Comparison of ENCODE assay signal across 8 mouse cellular contexts in the genomic region with DNA sequence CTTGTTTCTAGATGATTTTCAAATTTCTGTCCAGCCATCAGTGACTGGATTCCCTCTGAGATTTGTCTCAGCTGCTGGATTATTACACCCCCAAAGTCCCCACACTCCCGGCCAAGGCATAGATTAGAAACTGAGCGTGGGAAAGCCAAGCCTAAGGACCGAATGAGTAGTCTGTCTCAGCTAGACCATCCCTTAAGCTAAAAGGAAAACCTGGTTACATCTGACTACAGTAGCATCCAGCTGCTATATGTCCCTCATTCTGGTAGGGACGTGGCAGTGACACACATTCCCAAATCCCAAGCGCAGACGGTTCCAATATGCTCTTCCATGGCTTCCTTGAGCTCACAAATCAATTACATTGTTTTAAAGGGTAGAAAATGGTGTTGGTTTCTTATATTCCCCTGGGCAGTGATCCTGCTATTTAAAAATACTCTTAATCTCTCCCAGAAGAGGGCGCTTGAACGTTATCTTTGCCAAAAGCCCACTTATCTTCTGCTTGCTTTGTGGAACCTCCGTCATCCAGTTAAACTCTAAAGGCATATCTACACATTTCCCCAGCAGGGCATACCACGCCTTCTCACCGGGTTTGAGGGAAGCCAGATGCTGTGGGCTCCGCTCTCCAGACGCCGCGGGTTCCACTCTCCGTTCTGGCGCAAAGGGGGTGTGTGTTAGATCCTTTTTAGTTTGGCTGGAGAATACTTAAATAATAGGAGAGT. TPM values are rescaled to one million over a fixed set of nuclear protein-coding genes. Genes with fewer than 3 reads are reported as not detected.
A peak's percentile ranks its signal among the peaks of the same experiment; 100 is the strongest.
DNase-seq lines count a peak whose midpoint lies in the region; ATAC-seq and TF ChIP-seq lines count a peak whose summit lies in the region.

No protein-coding gene starts in this region.

- H3K27me3 ChIP-seq in midbrain, embryonic 11.5 days (ENCODE audit: control insufficient read depth, insufficient read depth, low read length), result no peaks in the 10 kb centered on the region
- H3K27me3 ChIP-seq in midbrain, embryonic 15.5 days (replicated peaks), result no peaks in the 10 kb centered on the region
- H3K27me3 ChIP-seq in embryonic facial prominence, embryonic 11.5 days (ENCODE audit: control insufficient read depth, insufficient read depth, low read length), result no peaks in the 10 kb centered on the region
- H3K27me3 ChIP-seq in lung, embryonic 15.5 days, result no peaks in the 10 kb centered on the region
- H3K27me3 ChIP-seq in stomach, postnatal 0 days (ENCODE audit: control insufficient read depth, insufficient read depth, low read length), result no peaks in the 10 kb centered on the region

- no peak overlapping the region for H3K4me3 ChIP-seq in midbrain, embryonic 11.5 days (ENCODE audit: low read depth, low read length)
- H3K4me3 ChIP-seq in midbrain, embryonic 15.5 days, result no peak overlapping the region
- no peak overlapping the region for H3K4me3 ChIP-seq in embryonic facial prominence, embryonic 11.5 days (ENCODE audit: low read depth, low read length)
- no peak overlapping the region for H3K4me3 ChIP-seq in lung, embryonic 15.5 days
- H3K4me3 ChIP-seq in stomach, postnatal 0 days (ENCODE audit: low read depth, low read length), result no peak overlapping the region

- no peak for DNase-seq in midbrain, embryonic 11.5 days (ENCODE audit: low spot score, missing footprints)
- peak; percentile 50 for DNase-seq in embryonic facial prominence, embryonic 11.5 days (ENCODE audit: low spot score)
- no peak for DNase-seq in stomach, postnatal 0 days (ENCODE audit: low spot score)
- DNase-seq in adrenal gland, postnatal 4 days (ENCODE audit: low spot score in 2 of 2), result no peak
- DNase-seq in testis, postnatal 14 days (ENCODE audit: low spot score), result no peak

- H3K9ac ChIP-seq in midbrain, embryonic 11.5 days (ENCODE audit: low read length), result peak overlapping the region; percentile 12; the same call in 1 of the 2 replicates
- no peak overlapping the region for H3K9ac ChIP-seq in midbrain, embryonic 15.5 days
- no peak overlapping the region for H3K9ac ChIP-seq in embryonic facial prominence, embryonic 11.5 days (replicated peaks; ENCODE audit: low read length)
- no peak overlapping the region for H3K9ac ChIP-seq in lung, embryonic 15.5 days
- H3K9ac ChIP-seq in stomach, postnatal 0 days (ENCODE audit: low read length), result no peak overlapping the region

- peak; percentile 68 for TF ChIP-seq CTCF in stomach, postnatal 0 days (IDR thresholded peaks at IDR 0.05; ENCODE audit: low read depth)

- TF ChIP-seq EP300 in stomach, postnatal 0 days (optimal IDR thresholded peaks at IDR 0.05), result no peak

- H3K36me3 ChIP-seq in midbrain, embryonic 11.5 days (ENCODE audit: control insufficient read depth, insufficient read depth, low read length), result no peaks in the 10 kb centered on the region
- H3K36me3 ChIP-seq in midbrain, embryonic 15.5 days (replicated peaks), result no peaks in the 10 kb centered on the region
- H3K36me3 ChIP-seq in embryonic facial prominence, embryonic 11.5 days (replicated peaks; ENCODE audit: control insufficient read depth, insufficient read depth, low read depth, low read length), result no peaks in the 10 kb centered on the region
- H3K36me3 ChIP-seq in lung, embryonic 15.5 days, result no peaks in the 10 kb centered on the region
- H3K36me3 ChIP-seq in stomach, postnatal 0 days (ENCODE audit: control insufficient read depth, insufficient read depth, low read length), result no peaks in the 10 kb centered on the region

- H3K4me2 ChIP-seq in midbrain, embryonic 11.5 days, result no peak overlapping the region
- no peak overlapping the region for H3K4me2 ChIP-seq in midbrain, embryonic 15.5 days
- H3K4me2 ChIP-seq in embryonic facial prominence, embryonic 11.5 days (ENCODE audit: low read depth, low read length), result no peak overlapping the region
- H3K4me2 ChIP-seq in lung, embryonic 15.5 days, result peak overlapping the region; percentile 40
- peak overlapping the region; percentile 23; the same call in 1 of the 2 replicates for H3K4me2 ChIP-seq in stomach, postnatal 0 days (replicated peaks; ENCODE audit: low read depth)

- no peak overlapping the region for H3K27ac ChIP-seq in midbrain, embryonic 11.5 days (ENCODE audit: low read depth, low read length)
- H3K27ac ChIP-seq in midbrain, embryonic 15.5 days, result no peak overlapping the region
- H3K27ac ChIP-seq in embryonic facial prominence, embryonic 11.5 days (replicated peaks; ENCODE audit: low read depth, low read length), result no peak overlapping the region
- no peak overlapping the region for H3K27ac ChIP-seq in lung, embryonic 15.5 days
- H3K27ac ChIP-seq in stomach, postnatal 0 days (replicated peaks), result no peak overlapping the region

- H3K4me1 ChIP-seq in midbrain, embryonic 11.5 days (ENCODE audit: control insufficient read depth, insufficient read depth, low read length), result peaks cover 10% of the 10 kb centered on the region
- H3K4me1 ChIP-seq in midbrain, embryonic 15.5 days, result peaks cover 13% of the 10 kb centered on the region
- H3K4me1 ChIP-seq in embryonic facial prominence, embryonic 11.5 days (ENCODE audit: control insufficient read depth, insufficient read depth, low read length), result no peaks in the 10 kb centered on the region
- H3K4me1 ChIP-seq in lung, embryonic 15.5 days, result peaks cover 10% of the 10 kb centered on the region
- peaks cover 4% of the 10 kb centered on the region; the same call in 1 of the 2 replicates for H3K4me1 ChIP-seq in stomach, postnatal 0 days (replicated peaks; ENCODE audit: control insufficient read depth, insufficient read depth)

- H3K9me3 ChIP-seq in midbrain, embryonic 11.5 days (ENCODE audit: control insufficient read depth, low read length), result no peaks in the 10 kb centered on the region
- no peaks in the 10 kb centered on the region for H3K9me3 ChIP-seq in midbrain, embryonic 15.5 days
- no peaks in the 10 kb centered on the region for H3K9me3 ChIP-seq in embryonic facial prominence, embryonic 11.5 days (replicated peaks; ENCODE audit: control insufficient read depth, low read length)
- H3K9me3 ChIP-seq in lung, embryonic 15.5 days, result no peaks in the 10 kb centered on the region
- H3K9me3 ChIP-seq in stomach, postnatal 0 days (ENCODE audit: control insufficient read depth, low read length), result no peaks in the 10 kb centered on the region

- WGBS in midbrain, embryonic 11.5 days, result 45% methylated on average over 17 of the region's 17 CpGs
- 43% methylated on average over 17 of the region's 17 CpGs for WGBS in midbrain, embryonic 15.5 days
- WGBS in embryonic facial prominence, embryonic 11.5 days, result 42% methylated on average over 17 of the region's 17 CpGs
- WGBS in lung, embryonic 15.5 days, result 18% methylated on average over 17 of the region's 17 CpGs
- 22% methylated on average over 17 of the region's 17 CpGs for WGBS in stomach, postnatal 0 days

- peak; percentile 13; the same call in 1 of the 2 replicates for ATAC-seq in midbrain, embryonic 11.5 days (ENCODE audit: low FRiP score)
- no peak; the same call in 1 of the 2 replicates for ATAC-seq in midbrain, embryonic 15.5 days (replicated peaks)
- no peak for ATAC-seq in embryonic facial prominence, embryonic 11.5 days (replicated peaks; ENCODE audit: insufficient number of reproducible peaks, low FRiP score, low TSS enrichment, low read depth)
- ATAC-seq in hematopoietic stem cell, adult 5-6 weeks (replicated peaks in 1 of 2; ENCODE audit: insufficient read depth in 1 of 2, low FRiP score in 2 of 2, low TSS enrichment in 1 of 2, low read depth in 1 of 2, poor library complexity in 2 of 2, severe bottlenecking in 2 of 2), result peak; percentile 80 to 92
- peak; percentile 31; the same call in 1 of the 2 replicates for ATAC-seq in lung, embryonic 15.5 days (ENCODE audit: borderline replicate concordance, extremely low read depth, low FRiP score, low TSS enrichment)
- ATAC-seq in stomach, postnatal 0 days (ENCODE audit: low FRiP score, low TSS enrichment), result no peak; the same call in 1 of the 2 replicates

RNA-seq across cellular contexts. Expression of gene Tbx19, which starts 46.0 kb away (rescaled TPM):
- polyA plus RNA-seq in midbrain, embryonic 11.5 days (2014; fragmentation: Nextera tagmentation; extraction: Ambion mirVana), result not detected in 2 replicates
- 0.08 TPM in 1 of 2 replicates, not detected in the other for polyA plus RNA-seq in midbrain, embryonic 15.5 days (2015; fragmentation: Nextera tagmentation; extraction: Ambion mirVana)
- polyA plus RNA-seq in embryonic facial prominence, embryonic 11.5 days (2014; fragmentation: Nextera tagmentation; extraction: Ambion mirVana), result 0.21 TPM in 1 of 2 replicates, not detected in the other
- not detected in 2 replicates for total RNA-seq in hematopoietic stem cell, adult 5-6 weeks (2017)
- 0.05 TPM in 1 of 2 replicates, not detected in the other for polyA plus RNA-seq in lung, embryonic 15.5 days (2015; fragmentation: Nextera tagmentation; extraction: Ambion mirVana)
- not detected in 2 replicates for polyA plus RNA-seq in stomach, postnatal 0 days (2015; fragmentation: Nextera tagmentation; extraction: Ambion mirVana)
- not detected for total RNA-seq in adrenal gland, postnatal 4 days (2021)

Comparison
In these comparisons a context has a peak if more than half of its experiments do, and no peak if none do; other contexts are left out.
1. ATAC-seq: peak in midbrain, embryonic 11.5 days (single experiment), hematopoietic stem cell, adult 5-6 weeks (2 of 2) and lung, embryonic 15.5 days (single experiment); none in midbrain, embryonic 15.5 days (single experiment), embryonic facial prominence, embryonic 11.5 days (single experiment) and stomach, postnatal 0 days (single experiment).
2. H3K4me2 ChIP-seq: peak in lung, embryonic 15.5 days (single experiment) and stomach, postnatal 0 days (single experiment); none in midbrain, embryonic 11.5 days (single experiment), midbrain, embryonic 15.5 days (single experiment) and embryonic facial prominence, embryonic 11.5 days (single experiment).